Comparison of ENCODE assay signal across 8 mouse cellular contexts in the genomic region with DNA sequence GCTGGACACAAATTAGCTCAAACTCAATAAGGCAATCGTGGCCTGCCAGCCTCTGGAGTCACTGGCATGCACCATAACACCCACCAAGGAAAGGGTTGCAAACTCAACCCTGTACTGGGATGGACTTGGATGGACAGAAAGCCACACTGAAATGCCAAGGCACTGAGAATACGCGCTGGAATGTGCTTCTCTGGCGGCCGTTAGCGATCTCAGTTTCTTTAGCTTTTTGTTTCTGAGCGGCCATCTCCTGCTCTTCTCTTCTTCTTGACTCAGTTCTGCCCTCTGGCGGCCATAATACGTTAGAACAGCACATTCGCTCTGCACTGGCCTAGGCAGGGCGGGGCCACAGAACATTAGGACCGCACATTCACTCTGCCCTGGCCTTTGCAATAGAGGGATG. TPM values are rescaled to one million over a fixed set of nuclear protein-coding genes. Genes with fewer than 3 reads are reported as not detected.
A peak's percentile ranks its signal among the peaks of the same experiment; 100 is the strongest.
DNase-seq lines count a peak whose midpoint lies in the region; ATAC-seq and TF ChIP-seq lines count a peak whose summit lies in the region.

No protein-coding gene starts in this region.

- H3K9ac ChIP-seq in MEL (ENCODE audit: control insufficient read depth, low read depth, low read length, poor library complexity, severe bottlenecking), result peak overlapping the region; percentile 71
- no peak overlapping the region for H3K9ac ChIP-seq in lung, embryonic 15.5 days

- no peaks in the 10 kb centered on the region for H3K9me3 ChIP-seq in MEL (replicated peaks; ENCODE audit: insufficient read depth, low read length)
- H3K9me3 ChIP-seq in lung, embryonic 15.5 days, result no peaks in the 10 kb centered on the region

- H3K36me3 ChIP-seq in MEL (ENCODE audit: control insufficient read depth in 1 of 2, insufficient read depth in 2 of 2, low read length in 2 of 2), result peaks cover 0 to 21% of the 10 kb centered on the region in 2 experiments; a peak in 2 of 4 replicates
- no peaks in the 10 kb centered on the region for H3K36me3 ChIP-seq in lung, embryonic 15.5 days

- H3K4me1 ChIP-seq in MEL (ENCODE audit: control insufficient read depth in 1 of 2, insufficient read depth in 2 of 2, low read length in 2 of 2), result peaks cover 0 to 32% of the 10 kb centered on the region in 2 experiments; a peak in 3 of 4 replicates
- H3K4me1 ChIP-seq in cerebellum, adult 2 months (ENCODE audit: control insufficient read depth, insufficient read depth, low read length), result peaks cover 4% of the 10 kb centered on the region; the same call in 1 of the 2 replicates
- H3K4me1 ChIP-seq in lung, embryonic 15.5 days, result no peaks in the 10 kb centered on the region

- 11% methylated on average over 12 of the region's 12 CpGs for WGBS in cerebellum, adult 2 months
- 9% methylated on average over 12 of the region's 12 CpGs for WGBS in lung, embryonic 15.5 days

- H3K27ac ChIP-seq in MEL (ENCODE audit: control insufficient read depth, low read depth, low read length), result no peak overlapping the region
- H3K27ac ChIP-seq in cerebellum, adult 2 months (ENCODE audit: insufficient read depth, low read length), result no peak overlapping the region
- no peak overlapping the region for H3K27ac ChIP-seq in lung, embryonic 15.5 days

- peak overlapping the region; percentile 42 to 53; a peak in 3 of 4 replicates for H3K4me3 ChIP-seq in MEL (ENCODE audit: control insufficient read depth in 1 of 2, insufficient read depth in 1 of 2, low read depth in 2 of 2, low read length in 2 of 2)
- H3K4me3 ChIP-seq in cerebellum, adult 2 months (replicated peaks; ENCODE audit: insufficient read depth, low read depth, low read length), result peak overlapping the region; percentile 31
- no peak overlapping the region for H3K4me3 ChIP-seq in lung, embryonic 15.5 days

- TF ChIP-seq POLR2A in MEL (IDR thresholded peaks at IDR 0.05; ENCODE audit: control insufficient read depth in 1 of 2, insufficient read depth in 1 of 2, low read depth in 1 of 2, low read length in 2 of 2, poor library complexity in 1 of 2), result no peak
- no peak for TF ChIP-seq POLR2A in cerebellum, adult 2 months (IDR thresholded peaks at IDR 0.05; ENCODE audit: borderline replicate concordance, insufficient read depth, low read length)

- TF ChIP-seq RAD21 in MEL (IDR thresholded peaks at IDR 0.05; ENCODE audit: low read depth, low read length), result peak; percentile 54

- H3K4me2 ChIP-seq in lung, embryonic 15.5 days, result 0 out of 2 replicates have a peak overlapping the region, but pooled peaks have one; percentile 35

- peak; percentile 53 to 67; a peak in 3 of 4 replicates for ATAC-seq in hematopoietic stem cell, adult 5-6 weeks (replicated peaks in 1 of 2; ENCODE audit: insufficient read depth in 1 of 2, low FRiP score in 2 of 2, low TSS enrichment in 1 of 2, low read depth in 1 of 2, poor library complexity in 2 of 2, severe bottlenecking in 2 of 2)
- peak; percentile 66 for ATAC-seq in lung, embryonic 15.5 days (ENCODE audit: borderline replicate concordance, extremely low read depth, low FRiP score, low TSS enrichment)

- no peaks in the 10 kb centered on the region for H3K27me3 ChIP-seq in MEL (ENCODE audit: control insufficient read depth in 1 of 2, insufficient read depth in 2 of 2, low read length in 2 of 2)
- no peaks in the 10 kb centered on the region for H3K27me3 ChIP-seq in cerebellum, adult 2 months (ENCODE audit: control insufficient read depth, insufficient read depth, low read length)
- H3K27me3 ChIP-seq in lung, embryonic 15.5 days, result 0 out of 2 replicates have a peak, but pooled peaks cover 8% of the 10 kb centered on the region

- H3K79me2 ChIP-seq in MEL (ENCODE audit: control insufficient read depth, insufficient read depth, low read length, poor library complexity), result no peaks in the 10 kb centered on the region

- TF ChIP-seq EP300 in MEL (IDR thresholded peaks at IDR 0.05; ENCODE audit: low read depth in 1 of 2, low read length in 2 of 2), result no peak

- TF ChIP-seq CTCF in MEL (IDR thresholded peaks at IDR 0.05 in 2 of 3, conservative IDR thresholded peaks at IDR 0.05 in 1 of 3; ENCODE audit: control insufficient read depth in 1 of 3, insufficient read depth in 1 of 3, low read depth in 2 of 3, low read length in 3 of 3, poor library complexity in 1 of 3, severe bottlenecking in 1 of 3), result peak; percentile 71 to 93 (median 82)
- TF ChIP-seq CTCF in cerebellum, adult 2 months (IDR thresholded peaks at IDR 0.05; ENCODE audit: borderline replicate concordance, insufficient read depth, low read depth, low read length), result peak; percentile 78

- DNase-seq in MEL (ENCODE audit: low read depth, low spot score), result peak; percentile 92
- peak; percentile 83 to 86 for DNase-seq in cerebellum, adult 2 months
- DNase-seq in forelimb bud, embryonic 11.5 days (ENCODE audit: low read depth, low spot score), result peak; percentile 82
- peak; percentile 65 to 81 for DNase-seq in layer of hippocampus, adult 8-10 months (ENCODE audit: low spot score in 2 of 2)
- DNase-seq in ovary, postnatal 14 days (ENCODE audit: low spot score), result peak; percentile 79
- DNase-seq in thymus, postnatal 14 days, result peak; percentile 84

TF ChIP-seq in MEL, 35 proteins besides CTCF, POLR2A, EP300 and RAD21:
- no peak for TF ChIP-seq ZKSCAN1 (IDR thresholded peaks at IDR 0.05; ENCODE audit: low read depth, low read length)
- TF ChIP-seq SMC3 (IDR thresholded peaks at IDR 0.05; ENCODE audit: low read depth, low read length), result peak; percentile 86
- TF ChIP-seq ZC3H11A (IDR thresholded peaks at IDR 0.05; ENCODE audit: low read depth, low read length), result peak; percentile 52; the same call in 1 of the 2 replicates
- no peak for TF ChIP-seq MAFK (IDR thresholded peaks at IDR 0.05; ENCODE audit: borderline replicate concordance, low read depth, low read length)

RNA-seq across cellular contexts. Expression of gene Ddr1, which starts 33.3 kb away (rescaled TPM):
- total RNA-seq in MEL (2012; rRNA removed), result 2.6 TPM in 2 replicates
- 1 to 10 TPM in 1 of 2 experiments, not detected in 1; 7.9 TPM for polyA plus RNA-seq in MEL (2012; ENCODE audit: insufficient read depth in 1 of 2, insufficient read length in 2 of 2, low read depth in 1 of 2, low replicate concordance in 2 of 2, missing spikeins in 1 of 2)
- 76.7 and 76.9 TPM in 2 replicates for polyA plus RNA-seq in cerebellum, adult 2 months (2012; rRNA removed)
- 0.75 TPM in 1 of 2 replicates, not detected in the other for total RNA-seq in hematopoietic stem cell, adult 5-6 weeks (2017)
- 10 to 100 TPM; 58.3 to 84.6 (median 74.1) TPM for total RNA-seq in layer of hippocampus, adult 8-10 months (2022)
- 46.8 and 51.9 TPM in 2 replicates for polyA plus RNA-seq in lung, embryonic 15.5 days (2015; fragmentation: Nextera tagmentation; extraction: Ambion mirVana)

Comparison
In these comparisons a context has a peak if more than half of its experiments do, and no peak if none do; other contexts are left out.
1. RNA of gene Ddr1, which starts 33.3 kb away (total RNA-seq): 58.3 to 84.6 TPM in layer of hippocampus, adult 8-10 months; 2.6 TPM in MEL and 0.75 TPM in hematopoietic stem cell, adult 5-6 weeks; every median in the first group is over 10 times any median in the second.
2. Peak in every context shown above with its lines, with median percentiles within 50 percentile points of each other: DNase-seq.